Mouse (Mus musculus): ENCODE data around the gene Bak1.
A peak's percentile ranks its signal among the peaks of the same experiment; 100 is the strongest.

Bak1 gene

GRCm38 (mm10) chr17:27021736-27022135 is 7.1 kb downstream of the Bak1 start:
- DNase-seq (ENCODE audit: low read depth, low spot score): no peak

GRCm38 (mm10) chr17:27021076-27021475 is 7.7 kb downstream of the Bak1 start:
- no peak for DNase-seq (ENCODE audit: low read depth, low spot score)

GRCm38 (mm10) chr17:27018555-27019196 is 10.1 kb downstream of the Bak1 start:
- DNase-seq (ENCODE audit: low read depth, low spot score): no peak

- peak; percentile 95 for DNase-seq (ENCODE audit: low read depth, low spot score)
Observed at GRCm38 (mm10) chr17:27017564-27018499, 11.0 kb downstream of the Bak1 start.

- peak; percentile 40 for DNase-seq (ENCODE audit: low read depth, low spot score)
Observed at GRCm38 (mm10) chr17:27012909-27013308, 15.9 kb downstream of the Bak1 start.

- peak; percentile 82 for DNase-seq (ENCODE audit: low read depth, low spot score)
Observed at GRCm38 (mm10) chr17:27011998-27012672, 16.7 kb downstream of the Bak1 start.

- no peak for DNase-seq (ENCODE audit: low read depth, low spot score)
Observed at GRCm38 (mm10) chr17:27011167-27011566, 17.6 kb downstream of the Bak1 start.

- no peak for DNase-seq (ENCODE audit: low read depth, low spot score)
Observed at GRCm38 (mm10) chr17:27008277-27008676, 20.5 kb downstream of the Bak1 start.

- no peak for DNase-seq (ENCODE audit: low read depth, low spot score)
Observed at GRCm38 (mm10) chr17:27005644-27006043, 23.2 kb downstream of the Bak1 start.

- no peak for DNase-seq (ENCODE audit: low read depth, low spot score)
Observed at GRCm38 (mm10) chr17:27004903-27005485, 23.8 kb downstream of the Bak1 start.

GRCm38 (mm10) chr17:27004431-27004830 is 24.4 kb downstream of the Bak1 start:
- DNase-seq (ENCODE audit: low read depth, low spot score): peak; percentile 73

- DNase-seq (ENCODE audit: low read depth, low spot score): peak; percentile 73
Observed at GRCm38 (mm10) chr17:27001889-27002288, 26.9 kb downstream of the Bak1 start.

GRCm38 (mm10) chr17:27001151-27001550 is 27.7 kb downstream of the Bak1 start:
- peak; percentile 73 for DNase-seq (ENCODE audit: low read depth, low spot score)

GRCm38 (mm10) chr17:26999996-27000395 is 28.8 kb downstream of the Bak1 start:
- peak; percentile 63 for DNase-seq (ENCODE audit: low read depth, low spot score)

- no peak for DNase-seq (ENCODE audit: low read depth, low spot score)
Observed at GRCm38 (mm10) chr17:26998283-26998682, 30.5 kb downstream of the Bak1 start.

GRCm38 (mm10) chr17:26997661-26998060 is 31.1 kb downstream of the Bak1 start:
- no peak for DNase-seq (ENCODE audit: low read depth, low spot score)

- no peak for DNase-seq (ENCODE audit: low read depth, low spot score)
Observed at GRCm38 (mm10) chr17:26995562-26995961, 33.2 kb downstream of the Bak1 start.

- no peak for DNase-seq (ENCODE audit: low read depth, low spot score)
Observed at GRCm38 (mm10) chr17:26995006-26995405, 33.8 kb downstream of the Bak1 start.

GRCm38 (mm10) chr17:26994410-26994809 is 34.4 kb downstream of the Bak1 start:
- DNase-seq (ENCODE audit: low read depth, low spot score): no peak

GRCm38 (mm10) chr17:26990521-26990920 is 38.3 kb downstream of the Bak1 start:
- no peak for DNase-seq (ENCODE audit: low read depth, low spot score)

- DNase-seq (ENCODE audit: low read depth, low spot score): no peak
Observed at GRCm38 (mm10) chr17:26985503-26986179, 43.2 kb downstream of the Bak1 start.

All from CD4-positive, CD25-positive, alpha-beta regulatory T cell, adult 2 months (primary cell).